In genomic region chr8:71907798-71908257, GRCm38 (mm10) we compare ENCODE assay signal across 8 mouse cellular contexts. TPM values are rescaled to one million over a fixed set of nuclear protein-coding genes. Genes with fewer than 3 reads are reported as not detected.
DNase-seq lines count a peak whose midpoint lies in the region; ATAC-seq and TF ChIP-seq lines count a peak whose summit lies in the region.

No protein-coding gene starts in this region.

- no peaks in the 10 kb centered on the region; the same call in 1 of the 2 replicates for H3K4me1 ChIP-seq in kidney, adult 2 months (ENCODE audit: control insufficient read depth, insufficient read depth, low read length)
- H3K4me1 ChIP-seq in ES-E14 (ENCODE audit: control insufficient read depth in 2 of 2, insufficient read depth in 2 of 2, low read length in 2 of 2, poor library complexity in 1 of 2): no peaks in the 10 kb centered on the region
- H3K4me1 ChIP-seq in forebrain, embryonic 15.5 days: peaks cover 6% of the 10 kb centered on the region
- H3K4me1 ChIP-seq in liver, embryonic 16.5 days (ENCODE audit: control insufficient read depth, low read depth, low read length): peaks cover 3% of the 10 kb centered on the region; the same call in 1 of the 2 replicates

- in situ Hi-C loops in ES-E14 (cut with MboI; ENCODE audit: low sequenced_read_pairs in 2 of 2, unreplicated experiment in 2 of 2): no loop called here

- no peak for DNase-seq in kidney, adult 2 months
- DNase-seq in kidney, adult 8-10 months: no peak
- no peak for DNase-seq in ES-E14 (ENCODE audit: low read depth, low spot score)
- DNase-seq in layer of hippocampus, adult 9-10 months (ENCODE audit: low spot score): no peak
- DNase-seq in spleen, postnatal 10 days (ENCODE audit: low spot score in 2 of 2): no peak

- no peak overlapping the region for H3K9ac ChIP-seq in ES-E14 (ENCODE audit: insufficient read depth, low read depth, low read length, poor library complexity, severe bottlenecking)
- H3K9ac ChIP-seq in forebrain, embryonic 15.5 days (replicated peaks): no peak overlapping the region
- no peak overlapping the region for H3K9ac ChIP-seq in liver, embryonic 16.5 days (ENCODE audit: low read depth, low read length)

- H3K4me3 ChIP-seq in kidney, adult 2 months (ENCODE audit: insufficient read depth, low read depth, low read length): peak overlapping the region; percentile 75
- H3K4me3 ChIP-seq in ES-E14 (ENCODE audit: insufficient read depth in 1 of 2, low read depth in 1 of 2, low read length in 2 of 2, poor library complexity in 1 of 2, severe bottlenecking in 1 of 2): peak overlapping the region; percentile 78 to 90; a peak in 3 of 4 replicates
- H3K4me3 ChIP-seq in forebrain, embryonic 15.5 days: peak overlapping the region; percentile 71
- peak overlapping the region; percentile 80 for H3K4me3 ChIP-seq in liver, embryonic 16.5 days (ENCODE audit: low read depth, low read length)

- TF ChIP-seq POLR2A in kidney, adult 2 months (IDR thresholded peaks at IDR 0.05; ENCODE audit: low read depth, low read length): no peak

- H3K27ac ChIP-seq in kidney, adult 2 months (ENCODE audit: insufficient read depth, low read depth, low read length): peak overlapping the region; percentile 84
- H3K27ac ChIP-seq in ES-E14 (ENCODE audit: insufficient read depth, low read depth, low read length, poor library complexity, severe bottlenecking): no peak overlapping the region; the same call in 1 of the 2 replicates
- H3K27ac ChIP-seq in forebrain, embryonic 15.5 days (replicated peaks): peak overlapping the region; percentile 98
- H3K27ac ChIP-seq in liver, embryonic 16.5 days (ENCODE audit: low read length): no peak overlapping the region

- no peak for ATAC-seq in forebrain, embryonic 15.5 days (replicated peaks)
- no peak for ATAC-seq in liver, embryonic 16.5 days (ENCODE audit: low read depth)
- ATAC-seq in granulocyte monocyte progenitor cell, adult 5-6 weeks (replicated peaks; ENCODE audit: poor library complexity, severe bottlenecking): no peak

- H3K36me3 ChIP-seq in kidney, adult 2 months (ENCODE audit: control insufficient read depth, insufficient read depth, low read length): no peaks in the 10 kb centered on the region
- H3K36me3 ChIP-seq in ES-E14 (ENCODE audit: control insufficient read depth, insufficient read depth, low read length, poor library complexity, severe bottlenecking): no peaks in the 10 kb centered on the region
- no peaks in the 10 kb centered on the region for H3K36me3 ChIP-seq in forebrain, embryonic 15.5 days
- H3K36me3 ChIP-seq in liver, embryonic 16.5 days (ENCODE audit: control insufficient read depth, insufficient read depth): no peaks in the 10 kb centered on the region

- TF ChIP-seq CTCF in kidney, adult 2 months (conservative IDR thresholded peaks at IDR 0.05; ENCODE audit: insufficient read depth, insufficient read length, low read depth, low read length): no peak

- peak overlapping the region; percentile 54 for H3K4me2 ChIP-seq in forebrain, embryonic 15.5 days (replicated peaks)
- H3K4me2 ChIP-seq in liver, embryonic 16.5 days (ENCODE audit: low read depth, low read length): peak overlapping the region; percentile 57

- peaks cover 2% of the 10 kb centered on the region; the same call in 1 of the 2 replicates for H3K9me3 ChIP-seq in ES-E14 (ENCODE audit: control insufficient read depth, insufficient read depth, low read depth, low read length)
- H3K9me3 ChIP-seq in forebrain, embryonic 15.5 days: no peaks in the 10 kb centered on the region
- H3K9me3 ChIP-seq in liver, embryonic 16.5 days (replicated peaks; ENCODE audit: control insufficient read depth, low read length): no peaks in the 10 kb centered on the region

- H3K27me3 ChIP-seq in kidney, adult 2 months (replicated peaks; ENCODE audit: control insufficient read depth, insufficient read depth, low read length): no peaks in the 10 kb centered on the region
- no peaks in the 10 kb centered on the region for H3K27me3 ChIP-seq in forebrain, embryonic 15.5 days
- H3K27me3 ChIP-seq in liver, embryonic 16.5 days (ENCODE audit: control insufficient read depth, insufficient read depth, low read depth, low read length): no peaks in the 10 kb centered on the region

- WGBS in kidney, adult 2 months: 96% methylated on average over 5 of the region's 5 CpGs
- WGBS in forebrain, embryonic 15.5 days: 92% methylated on average over 5 of the region's 5 CpGs
- 77% methylated on average over 5 of the region's 5 CpGs for WGBS in liver, embryonic 16.5 days (ENCODE audit: insufficient replicate concordance)

TF ChIP-seq in ES-E14, 5 proteins besides CTCF, POLR2A, EP300 and RAD21:
- TF ChIP-seq MAFK (IDR thresholded peaks at IDR 0.05; ENCODE audit: insufficient read depth, low read depth, low read length) (no peak), HCFC1 (IDR thresholded peaks at IDR 0.05; ENCODE audit: borderline replicate concordance, insufficient read depth, low read length) (no peak), CHD2 (IDR thresholded peaks at IDR 0.05; ENCODE audit: low read depth, low read length) (no peak), ZC3H11A (IDR thresholded peaks at IDR 0.05; ENCODE audit: borderline replicate concordance, low read depth, low read length) (no peak), ZNF384 (IDR thresholded peaks at IDR 0.05; ENCODE audit: low read depth, low read length) (no peak)
TF ChIP-seq in ES-E14: peak in this region for 0.

RNA-seq across cellular contexts. Expression of gene Zfp882, which starts 0.6 kb away (rescaled TPM):
- polyA plus RNA-seq in kidney, adult 2 months (2012; rRNA removed): 0.87 and 1.3 TPM in 2 replicates
- total RNA-seq in ES-E14 (2012; rRNA removed): 6.7 and 7.1 TPM in 2 replicates
- polyA plus RNA-seq in forebrain, embryonic 15.5 days (2015; fragmentation: Nextera tagmentation; extraction: Ambion mirVana): 16.4 and 17.8 TPM in 2 replicates
- 0.63 and 0.77 TPM in 2 replicates for polyA plus RNA-seq in liver, embryonic 16.5 days (2015; fragmentation: Nextera tagmentation; extraction: Ambion mirVana)
- total RNA-seq in granulocyte monocyte progenitor cell, adult 5-6 weeks (2014; fragmentation: Nextera tagmentation): 2.5 and 4.3 TPM in 2 replicates
- 6.1 and 6.6 TPM in 2 replicates for total RNA-seq in granulocyte monocyte progenitor cell, adult 5-6 weeks (2017)

RNA-seq across cellular contexts. Expression of gene Zfp617, which starts 0.6 kb away (rescaled TPM):
- polyA plus RNA-seq in kidney, adult 2 months (2012; rRNA removed): 2.8 and 3.8 TPM in 2 replicates
- 15.1 and 16.0 TPM in 2 replicates for total RNA-seq in ES-E14 (2012; rRNA removed)
- 31.7 and 32.5 TPM in 2 replicates for polyA plus RNA-seq in forebrain, embryonic 15.5 days (2015; fragmentation: Nextera tagmentation; extraction: Ambion mirVana)
- polyA plus RNA-seq in liver, embryonic 16.5 days (2015; fragmentation: Nextera tagmentation; extraction: Ambion mirVana): 7.6 and 8.6 TPM in 2 replicates
- 10.4 and 15.0 TPM in 2 replicates for total RNA-seq in granulocyte monocyte progenitor cell, adult 5-6 weeks (2014; fragmentation: Nextera tagmentation)
- total RNA-seq in granulocyte monocyte progenitor cell, adult 5-6 weeks (2017): 11.2 and 12.1 TPM in 2 replicates

RNA-seq across cellular contexts. Expression of gene Zfp709, which starts 26.0 kb away (rescaled TPM):
- polyA plus RNA-seq in kidney, adult 2 months (2012; rRNA removed): 0.29 and 0.52 TPM in 2 replicates
- 3.2 and 3.9 TPM in 2 replicates for total RNA-seq in ES-E14 (2012; rRNA removed)
- 8.3 and 8.5 TPM in 2 replicates for polyA plus RNA-seq in forebrain, embryonic 15.5 days (2015; fragmentation: Nextera tagmentation; extraction: Ambion mirVana)
- 1.3 and 1.8 TPM in 2 replicates for polyA plus RNA-seq in liver, embryonic 16.5 days (2015; fragmentation: Nextera tagmentation; extraction: Ambion mirVana)
- 6.2 and 11.9 TPM in 2 replicates for total RNA-seq in granulocyte monocyte progenitor cell, adult 5-6 weeks (2014; fragmentation: Nextera tagmentation)
- total RNA-seq in granulocyte monocyte progenitor cell, adult 5-6 weeks (2017): 8.3 and 9.8 TPM in 2 replicates

RNA-seq across cellular contexts. Expression of gene Zfp961, which starts 43.0 kb away (rescaled TPM):
- polyA plus RNA-seq in kidney, adult 2 months (2012; rRNA removed): 6.7 and 8.9 TPM in 2 replicates
- total RNA-seq in ES-E14 (2012; rRNA removed): 50.8 and 79.0 TPM in 2 replicates
- polyA plus RNA-seq in forebrain, embryonic 15.5 days (2015; fragmentation: Nextera tagmentation; extraction: Ambion mirVana): 20.5 and 21.8 TPM in 2 replicates
- 6.1 and 6.8 TPM in 2 replicates for polyA plus RNA-seq in liver, embryonic 16.5 days (2015; fragmentation: Nextera tagmentation; extraction: Ambion mirVana)
- total RNA-seq in granulocyte monocyte progenitor cell, adult 5-6 weeks (2014; fragmentation: Nextera tagmentation): 34.4 and 35.7 TPM in 2 replicates
- total RNA-seq in granulocyte monocyte progenitor cell, adult 5-6 weeks (2017): 23.0 and 31.3 TPM in 2 replicates

Comparison
In these comparisons a context has a peak if more than half of its experiments do, and no peak if none do; other contexts are left out.
1. H3K27ac ChIP-seq: peak in kidney, adult 2 months (single experiment) and forebrain, embryonic 15.5 days (single experiment); none in ES-E14 (single experiment) and liver, embryonic 16.5 days (single experiment).
2. Peak in every context shown above with its lines, with median percentiles within 50 percentile points of each other: H3K4me3 ChIP-seq.